Mouse (Mus musculus): ENCODE measurements around the gene Kremen1. TPM values are rescaled to one million over a fixed set of nuclear protein-coding genes. Genes with fewer than 3 reads are reported as not detected.

The Kremen1 gene
- polyA plus RNA-seq, 2 experiments, result 0.47 to 0.95 TPM

DNA sequence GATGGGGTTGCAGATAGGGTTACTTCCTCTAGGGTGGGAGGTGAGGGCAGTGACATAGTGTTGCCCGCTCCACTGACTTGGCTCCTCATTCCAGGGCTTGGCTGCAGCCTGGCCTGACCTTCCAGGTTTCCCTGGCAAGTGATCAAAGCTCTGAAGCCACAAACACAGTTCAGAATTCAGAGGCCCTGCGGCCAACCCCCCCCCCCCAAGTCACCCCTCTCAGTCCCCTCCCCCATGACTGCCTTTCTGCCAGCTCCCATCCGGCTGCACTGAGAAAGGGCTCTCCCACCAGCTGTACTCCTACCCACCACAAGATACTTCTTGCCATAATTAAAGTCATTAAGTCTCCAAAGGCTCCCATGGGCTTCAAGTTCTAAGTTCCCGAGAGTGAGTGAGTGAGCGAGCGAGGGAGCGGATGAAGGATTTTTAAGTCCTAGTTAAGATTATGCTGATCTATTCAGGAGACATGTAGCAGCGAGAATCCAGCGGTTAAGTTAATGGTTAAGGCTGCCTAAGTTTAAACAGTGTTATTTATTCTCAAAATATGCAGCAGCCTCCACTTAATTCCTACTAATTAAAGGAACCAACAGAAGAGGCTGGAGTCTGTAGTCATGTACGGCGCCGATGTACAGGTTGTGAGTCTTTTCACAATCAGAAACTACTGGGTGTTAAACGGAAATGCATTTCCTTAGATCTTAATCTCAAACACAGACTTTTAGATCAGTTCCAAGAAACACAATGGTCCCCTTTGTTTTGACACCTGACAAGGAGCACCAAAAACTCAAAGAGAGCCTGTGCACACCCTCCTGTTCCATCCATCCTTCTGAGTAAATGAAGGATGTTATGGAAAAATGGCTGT, 36.0 kb upstream of the Kremen1 start:
- Histone ChIP-seq H3K9ac (replicated peaks) (no peak overlapping the region), H3K9me3 (ENCODE audit: control insufficient read depth, low read length) (no peaks in the 10 kb centered on the region), H3K27ac (no peak overlapping the region), H3K36me3 (replicated peaks; ENCODE audit: control insufficient read depth, insufficient read depth, low read depth) (no peaks in the 10 kb centered on the region), H3K4me3 (ENCODE audit: insufficient read depth in 1 of 2, low read depth in 2 of 2, low read length in 2 of 2) (no peak overlapping the region), H3K4me1 (replicated peaks; ENCODE audit: control insufficient read depth in 2 of 2, insufficient read depth in 2 of 2, low read length in 1 of 2) (peaks cover 0 to 17% of the 10 kb centered on the region in 2 experiments; a peak in 2 of 4 replicates), H3K4me2 (ENCODE audit: low read depth) (no peak overlapping the region), H3K27me3 (ENCODE audit: control insufficient read depth, insufficient read depth, low read length) (no peaks in the 10 kb centered on the region)
- no peak for DNase-seq (ENCODE audit: low read depth in 3 of 3, low spot score in 3 of 3)
- WGBS (ENCODE audit: insufficient replicate concordance), result 47% methylated on average over 13 of the region's 13 CpGs
- ATAC-seq (ENCODE audit: insufficient read depth), result peak; percentile 43
- TF ChIP-seq EP300 (IDR thresholded peaks at IDR 0.05; ENCODE audit: low read depth), result no peak
- TF ChIP-seq CTCF (IDR thresholded peaks at IDR 0.05; ENCODE audit: low read depth), result no peak

GRCm38 (mm10) chr11:5296576-5297115, 35.3 kb upstream of the Kremen1 start:
- Histone ChIP-seq H3K4me3 (ENCODE audit: insufficient read depth in 1 of 2, low read depth in 2 of 2, low read length in 2 of 2) (no peak overlapping the region), H3K27me3 (ENCODE audit: control insufficient read depth, insufficient read depth, low read length) (no peaks in the 10 kb centered on the region), H3K9me3 (ENCODE audit: control insufficient read depth, low read length) (no peaks in the 10 kb centered on the region), H3K36me3 (replicated peaks; ENCODE audit: control insufficient read depth, insufficient read depth, low read depth) (no peaks in the 10 kb centered on the region), H3K27ac (no peak overlapping the region), H3K9ac (replicated peaks) (no peak overlapping the region), H3K4me2 (ENCODE audit: low read depth) (no peak overlapping the region), H3K4me1 (replicated peaks; ENCODE audit: control insufficient read depth in 2 of 2, insufficient read depth in 2 of 2, low read length in 1 of 2) (peaks cover 0 to 17% of the 10 kb centered on the region in 2 experiments; a peak in 2 of 4 replicates)
- ATAC-seq (ENCODE audit: insufficient read depth) (no peak), DNase-seq (ENCODE audit: low read depth in 3 of 3, low spot score in 3 of 3) (no peak)
- TF ChIP-seq CTCF (IDR thresholded peaks at IDR 0.05; ENCODE audit: low read depth) (no peak), EP300 (IDR thresholded peaks at IDR 0.05; ENCODE audit: low read depth) (no peak)
- WGBS (ENCODE audit: insufficient replicate concordance), result 47% methylated on average over 2 of the region's 2 CpGs

DNA sequence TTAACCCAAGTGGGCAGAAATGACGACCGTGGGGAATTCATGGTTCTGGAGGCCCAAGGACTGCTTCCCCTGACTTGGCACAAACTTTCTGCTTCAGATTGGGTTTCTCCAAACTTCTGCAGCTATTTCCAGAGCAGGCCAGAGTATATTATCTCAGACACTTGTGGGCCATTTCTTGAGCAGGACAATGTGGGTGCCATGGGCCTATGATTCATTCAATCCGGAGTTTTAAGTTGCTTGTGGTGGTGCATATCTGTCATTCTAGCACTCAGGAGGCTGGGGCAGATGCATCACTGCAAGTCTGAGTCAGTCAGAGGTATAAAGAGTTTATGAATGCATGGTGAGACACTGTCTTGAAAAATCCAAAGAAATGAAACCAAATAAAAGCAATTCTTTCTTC, 33.4 kb upstream of the Kremen1 start:
- no peak for TF ChIP-seq CTCF (IDR thresholded peaks at IDR 0.05; ENCODE audit: low read depth)
- WGBS (ENCODE audit: insufficient replicate concordance), result 52% methylated on average over 3 of the region's 3 CpGs
- H3K4me1 ChIP-seq (replicated peaks; ENCODE audit: control insufficient read depth in 2 of 2, insufficient read depth in 2 of 2, low read length in 1 of 2), result peaks cover 0 to 17% of the 10 kb centered on the region in 2 experiments; a peak in 2 of 4 replicates

DNA sequence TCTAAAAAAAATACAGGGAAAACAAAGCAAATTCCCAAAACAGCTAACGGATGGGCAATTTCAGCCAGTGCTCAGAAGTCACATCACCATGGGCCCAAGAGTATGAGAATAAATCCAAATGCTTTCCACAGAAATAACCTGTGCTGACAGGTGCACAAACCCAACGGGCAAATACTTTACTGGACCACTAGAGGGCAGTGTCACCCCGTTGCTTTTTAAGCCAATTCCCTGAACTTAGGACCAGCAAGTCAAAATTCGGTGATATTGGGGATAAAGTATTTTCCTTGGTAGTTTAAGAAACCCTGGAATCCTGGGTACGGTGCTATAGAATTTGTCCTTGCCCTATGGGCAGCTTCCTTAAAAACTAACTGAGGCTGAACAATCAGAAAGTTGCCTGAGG, 29.3 kb upstream of the Kremen1 start:
- H3K27ac ChIP-seq, result no peak overlapping the region
- no peaks in the 10 kb centered on the region for H3K9me3 ChIP-seq (ENCODE audit: control insufficient read depth, low read length)
- H3K36me3 ChIP-seq (replicated peaks; ENCODE audit: control insufficient read depth, insufficient read depth, low read depth), result no peaks in the 10 kb centered on the region; the same call in 1 of the 2 replicates
- H3K4me2 ChIP-seq (ENCODE audit: low read depth), result no peak overlapping the region
- 8% methylated on average over 5 of the region's 5 CpGs for WGBS (ENCODE audit: insufficient replicate concordance)
- no peak overlapping the region for H3K4me3 ChIP-seq (ENCODE audit: insufficient read depth in 1 of 2, low read depth in 2 of 2, low read length in 2 of 2)
- peaks cover 0 to 4% of the 10 kb centered on the region in 2 experiments; a peak in 2 of 4 replicates for H3K4me1 ChIP-seq (replicated peaks; ENCODE audit: control insufficient read depth in 2 of 2, insufficient read depth in 2 of 2, low read length in 1 of 2)
- H3K9ac ChIP-seq (replicated peaks), result no peak overlapping the region
- DNase-seq (ENCODE audit: low read depth in 3 of 3, low spot score in 3 of 3) (peak; percentile 20 to 26 (median 20)), ATAC-seq (ENCODE audit: insufficient read depth) (no peak)
- H3K27me3 ChIP-seq (ENCODE audit: control insufficient read depth, insufficient read depth, low read length), result no peaks in the 10 kb centered on the region
- no peak for TF ChIP-seq EP300 (IDR thresholded peaks at IDR 0.05; ENCODE audit: low read depth)
- TF ChIP-seq CTCF (IDR thresholded peaks at IDR 0.05; ENCODE audit: low read depth), result peak; percentile 87

More for the DNA sequence above, 33.4 kb upstream of the Kremen1 start:
- H3K9me3 ChIP-seq (ENCODE audit: control insufficient read depth, low read length), result no peaks in the 10 kb centered on the region
- ATAC-seq (ENCODE audit: insufficient read depth), result no peak
- no peak overlapping the region for H3K4me3 ChIP-seq (ENCODE audit: insufficient read depth in 1 of 2, low read depth in 2 of 2, low read length in 2 of 2)
- no peak overlapping the region for H3K27ac ChIP-seq
- H3K4me2 ChIP-seq (ENCODE audit: low read depth), result no peak overlapping the region
- no peaks in the 10 kb centered on the region for H3K27me3 ChIP-seq (ENCODE audit: control insufficient read depth, insufficient read depth, low read length)
- H3K36me3 ChIP-seq (replicated peaks; ENCODE audit: control insufficient read depth, insufficient read depth, low read depth), result no peaks in the 10 kb centered on the region
- no peak overlapping the region for H3K9ac ChIP-seq (replicated peaks)
- DNase-seq (ENCODE audit: low read depth in 3 of 3, low spot score in 3 of 3), result no peak

- WGBS (ENCODE audit: insufficient replicate concordance), result 70% methylated on average over 4 of the region's 4 CpGs
- no peak for DNase-seq (ENCODE audit: low read depth in 3 of 3, low spot score in 3 of 3)
- no peak overlapping the region for H3K27ac ChIP-seq
- H3K4me1 ChIP-seq (replicated peaks; ENCODE audit: control insufficient read depth in 2 of 2, insufficient read depth in 2 of 2, low read length in 1 of 2), result no peaks in the 10 kb centered on the region
- no peak for ATAC-seq (ENCODE audit: insufficient read depth)
- H3K9me3 ChIP-seq (ENCODE audit: control insufficient read depth, low read length), result no peaks in the 10 kb centered on the region
- H3K4me3 ChIP-seq (ENCODE audit: insufficient read depth in 1 of 2, low read depth in 2 of 2, low read length in 2 of 2), result no peak overlapping the region
- H3K36me3 ChIP-seq (replicated peaks; ENCODE audit: control insufficient read depth, insufficient read depth, low read depth), result no peaks in the 10 kb centered on the region; the same call in 1 of the 2 replicates
- no peak overlapping the region for H3K4me2 ChIP-seq (ENCODE audit: low read depth)
- no peaks in the 10 kb centered on the region for H3K27me3 ChIP-seq (ENCODE audit: control insufficient read depth, insufficient read depth, low read length)
- no peak overlapping the region for H3K9ac ChIP-seq (replicated peaks)
- TF ChIP-seq EP300 (IDR thresholded peaks at IDR 0.05; ENCODE audit: low read depth) (no peak), CTCF (IDR thresholded peaks at IDR 0.05; ENCODE audit: low read depth) (no peak)
Observed at GRCm38 (mm10) chr11:5289826-5290580, 28.6 kb upstream of the Kremen1 start.
